Mouse (Mus musculus) MEL (cell line): ENCODE results near the gene Brd3os. TPM values are rescaled to one million over a fixed set of nuclear protein-coding genes. Genes with fewer than 3 reads are reported as not detected.

Source experiments
- DNase-seq: peaks from one replicate; pipeline ENCODE4 v3.0.0; 2011; ENCODE audit warnings: low read depth, low spot score
- H3K27ac ChIP-seq: 2 replicates; pipeline ENCODE4 v1.5.1; 2012; ENCODE audit warnings: low read depth, mild to moderate bottlenecking, control low read depth, low read length, moderate library complexity; ENCODE audit not compliant: control insufficient read depth
- H3K27me3 ChIP-seq, 2 experiments: fragments of 150-350 bp in 1 of 2; sonication (generic) in 1 of 2; 2 replicates each; pipeline ENCODE4 v1.6.1; 2012; ENCODE audit warnings: low read length in 2 of 2, mild to moderate bottlenecking in 2 of 2, improper control_type of control experiment in 1 of 2, moderate library complexity in 1 of 2; ENCODE audit not compliant: insufficient read depth in 2 of 2, control insufficient read depth in 1 of 2
- H3K36me3 ChIP-seq, 2 experiments: 2 replicates each; pipeline ENCODE4 v1.6.1; 2012 to 2014; ENCODE audit warnings: low read length in 2 of 2, improper control_type of control experiment in 1 of 2, inconsistent platforms in 1 of 2, mild to moderate bottlenecking in 1 of 2; ENCODE audit not compliant: insufficient read depth in 2 of 2, control insufficient read depth in 1 of 2
- H3K4me1 ChIP-seq, 2 experiments: fragments of 150-350 bp in 1 of 2; sonication (generic) in 1 of 2; 2 replicates each; pipeline ENCODE4 v1.6.1; 2012; ENCODE audit warnings: low read length in 2 of 2, improper control_type of control experiment in 1 of 2, mild to moderate bottlenecking in 1 of 2; ENCODE audit not compliant: insufficient read depth in 2 of 2, control insufficient read depth in 1 of 2
- H3K4me3 ChIP-seq, 2 experiments: fragments of 150-350 bp in 1 of 2; sonication (generic) in 1 of 2; 2 replicates each; pipeline ENCODE4 v1.5.1; 2012; ENCODE audit warnings: low read depth in 2 of 2, low read length in 2 of 2, mild to moderate bottlenecking in 2 of 2, moderate library complexity in 2 of 2, control low read depth in 1 of 2, improper control_type of control experiment in 1 of 2; ENCODE audit not compliant: control insufficient read depth in 1 of 2, insufficient read depth in 1 of 2
- H3K79me2 ChIP-seq: 2 replicates; pipeline ENCODE4 v1.6.1; 2012; ENCODE audit warnings: mild to moderate bottlenecking, low read length, moderate library complexity; ENCODE audit not compliant: control insufficient read depth, poor library complexity, insufficient read depth
- H3K9ac ChIP-seq: 2 replicates; pipeline ENCODE4 v1.6.1; 2012; ENCODE audit warnings: low read depth, mild to moderate bottlenecking, control low read depth, low read length, moderate library complexity; ENCODE audit not compliant: control insufficient read depth, poor library complexity, severe bottlenecking
- H3K9me3 ChIP-seq: fragments of 150-350 bp; sonication (generic); replicated peaks from 2 replicates; pipeline ENCODE4 v1.6.1; 2012; ENCODE audit warnings: mild to moderate bottlenecking, low read length, improper control_type of control experiment, moderate library complexity; ENCODE audit not compliant: insufficient read depth
- BHLHE40 ChIP-seq: IDR thresholded peaks from 2 replicates; pipeline ENCODE4 v1.6.1; 2012; ENCODE audit warnings: low read depth, mild to moderate bottlenecking, inconsistent platforms, low read length, improper control_type of control experiment, borderline replicate concordance
- CHD1 ChIP-seq: IDR thresholded peaks from 2 replicates; pipeline ENCODE4 v1.6.1; 2012; ENCODE audit warnings: low read depth, mild to moderate bottlenecking, inconsistent platforms, low read length, improper control_type of control experiment
- CHD2 ChIP-seq: IDR thresholded peaks from 2 replicates; pipeline ENCODE4 v1.6.1; 2011; ENCODE audit warnings: low read length, improper control_type of control experiment
- CTCF ChIP-seq, 3 experiments: IDR thresholded peaks in 2 of 3; conservative IDR thresholded peaks in 1 of 3; 2 replicates each; pipeline ENCODE4 v1.5.1; 2011 to 2012; ENCODE audit warnings: low read length in 3 of 3, low read depth in 2 of 3, mild to moderate bottlenecking in 2 of 3, improper control_type of control experiment in 1 of 3, inconsistent platforms in 1 of 3, mixed read lengths in 1 of 3, moderate library complexity in 1 of 3; ENCODE audit not compliant: control insufficient read depth in 1 of 3, insufficient read depth in 1 of 3, poor library complexity in 1 of 3, severe bottlenecking in 1 of 3
- E2F4 ChIP-seq: IDR thresholded peaks from 2 replicates; pipeline ENCODE4 v1.6.1; 2011; ENCODE audit warnings: low read depth, low read length, improper control_type of control experiment, borderline replicate concordance
- ETS1 ChIP-seq: IDR thresholded peaks from 2 replicates; pipeline ENCODE4 v1.6.1; 2012; ENCODE audit warnings: low read depth, mild to moderate bottlenecking, inconsistent platforms, low read length, improper control_type of control experiment, moderate library complexity
- GABPA ChIP-seq: IDR thresholded peaks from 2 replicates; pipeline ENCODE4 v1.6.1; 2012; ENCODE audit warnings: low read depth, mild to moderate bottlenecking, inconsistent platforms, low read length, improper control_type of control experiment, moderate library complexity
- HCFC1 ChIP-seq: IDR thresholded peaks from 2 replicates; pipeline ENCODE4 v1.6.1; 2012; ENCODE audit warnings: low read depth, mild to moderate bottlenecking, inconsistent platforms, low read length, improper control_type of control experiment, moderate library complexity
- KAT2A ChIP-seq: conservative IDR thresholded peaks from 2 replicates; pipeline ENCODE4 v1.6.1; 2012; ENCODE audit warnings: low read depth, low read length, improper control_type of control experiment, inconsistent platforms
- MEF2A ChIP-seq: IDR thresholded peaks from 2 replicates; pipeline ENCODE4 v1.6.1; 2014; ENCODE audit warnings: low read depth, mild to moderate bottlenecking, inconsistent platforms, low read length, improper control_type of control experiment; ENCODE audit not compliant: poor library complexity, insufficient replicate concordance, severe bottlenecking; ENCODE audit errors: extremely low read depth
- MXI1 ChIP-seq: IDR thresholded peaks from 2 replicates; pipeline ENCODE4 v1.6.1; 2011; ENCODE audit warnings: mild to moderate bottlenecking, low read depth, low read length, improper control_type of control experiment
- MYC ChIP-seq: IDR thresholded peaks from 2 replicates; pipeline ENCODE4 v1.6.1; 2011; ENCODE audit warnings: low read depth, mild to moderate bottlenecking, low read length, improper control_type of control experiment, moderate library complexity
- POLR2AphosphoS2 ChIP-seq: IDR thresholded peaks from 2 replicates; pipeline ENCODE4 v1.6.1; 2011; ENCODE audit warnings: low read length, improper control_type of control experiment
- POLR2AphosphoS5 ChIP-seq: IDR thresholded peaks from 2 replicates; pipeline ENCODE4 v1.6.1; 2012; ENCODE audit warnings: low read depth, borderline replicate concordance, mild to moderate bottlenecking, inconsistent platforms, low read length, moderate library complexity, mixed read lengths
- SIN3A ChIP-seq: IDR thresholded peaks from 2 replicates; pipeline ENCODE4 v1.6.1; 2012; ENCODE audit warnings: low read length, improper control_type of control experiment, inconsistent platforms
- SMC3 ChIP-seq: IDR thresholded peaks from 2 replicates; pipeline ENCODE4 v1.6.1; 2011; ENCODE audit warnings: low read depth, low read length, improper control_type of control experiment
- TAL1 ChIP-seq: IDR thresholded peaks from 2 replicates; pipeline ENCODE4 v1.6.1; 2012; ENCODE audit warnings: mild to moderate bottlenecking, inconsistent platforms, low read length, moderate library complexity, mixed read lengths
- TBP ChIP-seq: IDR thresholded peaks from 2 replicates; pipeline ENCODE4 v1.8.0; 2011; ENCODE audit warnings: low read depth, low read length, improper control_type of control experiment
- USF2 ChIP-seq, 2 experiments: IDR thresholded peaks; 2 replicates each; pipeline ENCODE4 v1.6.1; 2011 to 2012; ENCODE audit warnings: improper control_type of control experiment in 2 of 2, low read length in 2 of 2, borderline replicate concordance in 1 of 2, inconsistent platforms in 1 of 2, low read depth in 1 of 2, mild to moderate bottlenecking in 1 of 2; ENCODE audit not compliant: insufficient read depth in 1 of 2
- ZKSCAN1 ChIP-seq: IDR thresholded peaks from 2 replicates; pipeline ENCODE4 v1.6.1; 2012; ENCODE audit warnings: low read depth, mild to moderate bottlenecking, inconsistent platforms, low read length, improper control_type of control experiment, moderate library complexity
- ZMIZ1 ChIP-seq: IDR thresholded peaks from 2 replicates; pipeline ENCODE4 v1.6.1; 2012; ENCODE audit warnings: low read depth, mild to moderate bottlenecking, inconsistent platforms, low read length, improper control_type of control experiment, moderate library complexity
- ZNF384 ChIP-seq: IDR thresholded peaks from 2 replicates; pipeline ENCODE4 v1.6.1; 2012; ENCODE audit warnings: low read depth, mild to moderate bottlenecking, inconsistent platforms, low read length, improper control_type of control experiment
- polyA plus RNA-seq, 2 experiments: library from polyadenylated mRNA; stranded (reverse) in 1 of 2; unstranded in 1 of 2; fragments of >175 nt in 1 of 2; fragments of >200 nt in 1 of 2; gene quantifications; 2 replicates each; pipeline versions ENCODE4 v1.2.1 to v1.2.4; 2012; ENCODE audit warnings: low replicate concordance in 2 of 2, low read depth in 1 of 2; ENCODE audit not compliant: insufficient read length in 2 of 2, insufficient read depth in 1 of 2, missing spikeins in 1 of 2
- total RNA-seq: library from RNA; depleted of rRNA; stranded (reverse); fragments of 300-350 nt; gene quantifications from 2 replicates; pipeline ENCODE4 v1.2.3, GENCODE M21; 2012

Brd3os gene
- total and polyA plus RNA-seq, 3 experiments = 0.31 to 2.9 TPM; not detected in 1

DNA sequence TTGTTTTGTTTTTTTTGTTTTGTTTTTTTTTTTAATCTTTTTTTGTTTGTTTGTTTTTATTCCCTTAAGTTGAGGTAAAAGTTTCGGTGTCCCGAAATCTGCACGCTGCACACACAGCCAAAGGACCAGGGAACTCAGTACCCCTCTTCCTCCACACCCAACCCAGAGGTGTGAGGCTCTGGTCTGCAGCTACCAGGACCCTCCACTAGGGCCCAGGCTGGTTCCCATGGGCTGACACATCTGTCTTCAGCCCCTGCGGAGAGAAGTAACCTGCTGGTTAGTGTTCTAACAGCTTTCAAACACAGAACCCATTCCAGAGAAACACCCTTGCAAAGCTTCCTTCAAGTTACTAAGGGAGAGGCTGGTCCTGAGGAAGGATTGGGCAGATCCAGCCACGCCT lies 5.7 kb downstream of the Brd3os start:
- Histone ChIP-seq H3K79me2 (no peaks in the 10 kb centered on the region), H3K27me3 (no peaks in the 10 kb centered on the region), H3K9me3 (no peaks in the 10 kb centered on the region), H3K4me3 (no peak overlapping the region), H3K9ac (no peak overlapping the region), H3K4me1 (no peaks in the 10 kb centered on the region), H3K36me3 (peaks cover 0 to 2% of the 10 kb centered on the region in 2 experiments; a peak in 1 of 4 replicates), H3K27ac (no peak overlapping the region)
- TF ChIP-seq CTCF (IDR thresholded peaks at IDR 0.05 in 2 of 3, conservative IDR thresholded peaks at IDR 0.05 in 1 of 3; ENCODE audit: control insufficient read depth in 1 of 3, insufficient read depth in 1 of 3, low read depth in 2 of 3, low read length in 3 of 3, poor library complexity in 1 of 3, severe bottlenecking in 1 of 3) (peak; percentile 2 to 27 (median 6); a peak in 2 of 6 replicates), MXI1 (no peak), POLR2AphosphoS5 (no peak), BHLHE40 (no peak), E2F4 (no peak), MEF2A (no peak), MYC (no peak), TBP (no peak), ZMIZ1 (no peak)
- DNase-seq = no peak

DNA sequence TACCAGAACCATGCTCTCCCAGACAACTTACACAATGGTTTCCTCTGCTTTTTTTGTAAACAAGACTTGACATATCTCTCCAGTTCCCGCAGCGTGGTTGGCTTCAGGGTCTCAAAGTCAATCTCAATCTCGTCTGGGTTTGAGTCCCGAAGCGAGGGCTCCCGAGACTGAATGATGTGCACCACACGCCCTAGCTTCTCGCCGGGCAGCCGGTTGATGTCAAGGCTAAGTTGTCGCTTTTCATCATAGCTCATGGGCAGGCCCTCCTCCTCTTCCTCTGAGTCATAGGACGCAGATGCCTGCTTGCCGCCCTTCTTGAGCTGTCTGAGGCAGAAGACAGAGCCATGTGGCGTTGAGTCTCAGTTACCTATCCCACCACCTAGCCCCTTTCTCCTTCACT lies 8.1 kb downstream of the Brd3os start:
- no peaks in the 10 kb centered on the region for H3K9me3 ChIP-seq
- no peaks in the 10 kb centered on the region for H3K27me3 ChIP-seq
- no peak for DNase-seq
- H3K36me3 ChIP-seq = peaks cover 0 to 2% of the 10 kb centered on the region in 2 experiments; a peak in 1 of 4 replicates
- no peaks in the 10 kb centered on the region for H3K4me1 ChIP-seq
- TF ChIP-seq KAT2A = no peak
- no peak for TF ChIP-seq SMC3
- TF ChIP-seq USF2 (IDR thresholded peaks at IDR 0.05; ENCODE audit: borderline replicate concordance in 1 of 2, insufficient read depth in 1 of 2, low read depth in 1 of 2, low read length in 2 of 2) = no peak
- no peak for TF ChIP-seq CHD1
- no peak for TF ChIP-seq POLR2AphosphoS5
- no peak for TF ChIP-seq BHLHE40
- TF ChIP-seq TAL1 = no peak
- TF ChIP-seq E2F4 = no peak
- TF ChIP-seq ZKSCAN1 = no peak
- no peak for TF ChIP-seq CHD2
- TF ChIP-seq ETS1 = no peak
- no peak for TF ChIP-seq SIN3A
- no peak for TF ChIP-seq HCFC1
- TF ChIP-seq GABPA = no peak
- no peak for TF ChIP-seq ZNF384
- no peak for TF ChIP-seq POLR2AphosphoS2
- TF ChIP-seq TBP = no peak
- no peak for TF ChIP-seq CTCF (IDR thresholded peaks at IDR 0.05 in 2 of 3, conservative IDR thresholded peaks at IDR 0.05 in 1 of 3; ENCODE audit: control insufficient read depth in 1 of 3, insufficient read depth in 1 of 3, low read depth in 2 of 3, low read length in 3 of 3, poor library complexity in 1 of 3, severe bottlenecking in 1 of 3)
- H3K27ac ChIP-seq = no peak overlapping the region
- no peak overlapping the region for H3K4me3 ChIP-seq
- no peak overlapping the region for H3K9ac ChIP-seq
- no peaks in the 10 kb centered on the region for H3K79me2 ChIP-seq
